12 mouse cellular contexts compared by ENCODE assay signal in genomic region chr11:59717801-59718291, GRCm38 (mm10). TPM values are rescaled to one million over a fixed set of nuclear protein-coding genes. Genes with fewer than 3 reads are reported as not detected.
DNase-seq lines count a peak whose midpoint lies in the region; ATAC-seq and TF ChIP-seq lines count a peak whose summit lies in the region.
"Had no signal": no experiment of that assay in that cellular context is flagged by ENCODE, and none has a peak within 500 bp of the region (broad histone marks: within the 10 kb centered on the region; RNA-seq: fewer than 3 reads in every experiment).

No protein-coding gene starts in this region.

- no peak overlapping the region for H3K9ac ChIP-seq in liver, embryonic 12.5 days
- no peak overlapping the region for H3K9ac ChIP-seq in liver, postnatal 0 days (replicated peaks)
- no peak overlapping the region for H3K9ac ChIP-seq in forebrain, embryonic 13.5 days
- H3K9ac ChIP-seq: limb, embryonic 15.5 days had no signal

- H3K27me3 ChIP-seq in liver, embryonic 12.5 days (replicated peaks) = no peaks in the 10 kb centered on the region
- H3K27me3 ChIP-seq in liver, postnatal 0 days (ENCODE audit: insufficient read depth, low read length) = no peaks in the 10 kb centered on the region
- H3K27me3 ChIP-seq in forebrain, embryonic 13.5 days = no peaks in the 10 kb centered on the region
- H3K27me3 ChIP-seq: limb, embryonic 15.5 days had no signal

- WGBS in liver, embryonic 12.5 days (ENCODE audit: insufficient replicate concordance) = 43% methylated on average over 4 of the region's 4 CpGs
- WGBS in liver, postnatal 0 days (ENCODE audit: insufficient replicate concordance) = 66% methylated on average over 4 of the region's 4 CpGs
- 76% methylated on average over 4 of the region's 4 CpGs for WGBS in olfactory bulb, adult 2 months
- 88% methylated on average over 4 of the region's 4 CpGs for WGBS in forebrain, embryonic 13.5 days

- H3K4me3 ChIP-seq in liver, embryonic 12.5 days = no peak overlapping the region
- no peak overlapping the region for H3K4me3 ChIP-seq in liver, postnatal 0 days (ENCODE audit: low read depth, low read length)
- H3K4me3 ChIP-seq in olfactory bulb, adult 2 months (ENCODE audit: insufficient read depth, low read depth, low read length) = no peak overlapping the region
- H3K4me3 ChIP-seq in forebrain, embryonic 13.5 days = no peak overlapping the region
- H3K4me3 ChIP-seq: heart, adult 2 months; limb, embryonic 15.5 days had no signal

- no peak overlapping the region for H3K27ac ChIP-seq in liver, embryonic 12.5 days
- no peak overlapping the region for H3K27ac ChIP-seq in liver, postnatal 0 days (ENCODE audit: low read depth)
- 0 out of 2 replicates have a peak overlapping the region, but pooled peaks have one; percentile 12 for H3K27ac ChIP-seq in olfactory bulb, adult 2 months (ENCODE audit: insufficient read depth, low read depth, low read length)
- H3K27ac ChIP-seq in forebrain, embryonic 13.5 days = no peak overlapping the region
- H3K27ac ChIP-seq: heart, adult 2 months; limb, embryonic 15.5 days had no signal

- no peak for TF ChIP-seq POLR2A in olfactory bulb, adult 2 months (IDR thresholded peaks at IDR 0.05; ENCODE audit: insufficient read depth, low read depth, low read length)

- peaks cover 61% of the 10 kb centered on the region for H3K4me1 ChIP-seq in liver, embryonic 12.5 days
- H3K4me1 ChIP-seq in liver, postnatal 0 days (ENCODE audit: insufficient read depth) = peaks cover 4% of the 10 kb centered on the region; the same call in 1 of the 2 replicates
- peaks cover 20% of the 10 kb centered on the region for H3K4me1 ChIP-seq in olfactory bulb, adult 2 months (ENCODE audit: control insufficient read depth, insufficient read depth, low read length)
- H3K4me1 ChIP-seq in forebrain, embryonic 13.5 days = peaks cover 12% of the 10 kb centered on the region

- H3K4me2 ChIP-seq in liver, embryonic 12.5 days = no peak overlapping the region
- H3K4me2 ChIP-seq in liver, postnatal 0 days (ENCODE audit: low read depth, low read length) = no peak overlapping the region
- H3K4me2 ChIP-seq in forebrain, embryonic 13.5 days = no peak overlapping the region
- H3K4me2 ChIP-seq: limb, embryonic 15.5 days had no signal

- DNase-seq in adrenal gland, adult (ENCODE audit: inconsistent age in 2 of 2, low spot score in 1 of 2) = peak; percentile 75 to 93
- DNase-seq in adrenal gland, postnatal 4 days (ENCODE audit: low spot score in 2 of 2) = no peak
- no peak for DNase-seq in liver, postnatal 0 days
- peak; percentile 67 for DNase-seq in layer of hippocampus, adult 9-10 months (ENCODE audit: low spot score)
- no peak for DNase-seq in embryo, embryonic 10.5 days (ENCODE audit: low spot score)
- DNase-seq: heart, adult 2 months; heart, postnatal 36 days; thymus, postnatal 14 days had no signal

- TF ChIP-seq EP300 in liver, postnatal 0 days (IDR thresholded peaks at IDR 0.05; ENCODE audit: low read depth) = no peak

- H3K36me3 ChIP-seq in liver, embryonic 12.5 days = peaks cover 4% of the 10 kb centered on the region; the same call in 1 of the 2 replicates
- H3K36me3 ChIP-seq in liver, postnatal 0 days (replicated peaks; ENCODE audit: insufficient read depth, low read length) = 0 out of 2 replicates have a peak, but pooled peaks cover 2% of the 10 kb centered on the region
- no peaks in the 10 kb centered on the region for H3K36me3 ChIP-seq in forebrain, embryonic 13.5 days (ENCODE audit: poor library complexity, severe bottlenecking)
- H3K36me3 ChIP-seq: limb, embryonic 15.5 days had no signal

- peak; percentile 46 for ATAC-seq in liver, embryonic 12.5 days
- ATAC-seq in liver, postnatal 0 days = no peak
- ATAC-seq in forebrain, embryonic 13.5 days = no peak

- TF ChIP-seq CTCF in liver, postnatal 0 days (IDR thresholded peaks at IDR 0.05; ENCODE audit: low read depth) = no peak
- TF ChIP-seq CTCF in olfactory bulb, adult 2 months (IDR thresholded peaks at IDR 0.05; ENCODE audit: insufficient read depth, low read depth, low read length) = no peak

- no peaks in the 10 kb centered on the region for H3K9me3 ChIP-seq in liver, embryonic 12.5 days (replicated peaks)
- no peaks in the 10 kb centered on the region for H3K9me3 ChIP-seq in liver, postnatal 0 days (ENCODE audit: low read length)
- H3K9me3 ChIP-seq in forebrain, embryonic 13.5 days (replicated peaks) = no peaks in the 10 kb centered on the region
- H3K9me3 ChIP-seq: limb, embryonic 15.5 days had no signal

RNA-seq across cellular contexts. Expression of gene Mprip, which starts 56.7 kb away (rescaled TPM):
- total RNA-seq in adrenal gland, postnatal 4 days (2021) = 100 to 1,000 TPM; 235 to 240 TPM
- polyA plus RNA-seq in liver, embryonic 12.5 days (2016; fragmentation: Nextera tagmentation; extraction: Ambion mirVana) = 36.4 and 38.5 TPM in 2 replicates
- polyA plus RNA-seq in liver, postnatal 0 days (2015; fragmentation: Nextera tagmentation; extraction: Ambion mirVana) = 14.2 and 14.3 TPM in 2 replicates
- polyA plus RNA-seq in olfactory bulb, adult 2 months (2012; ENCODE audit: insufficient read depth, insufficient read length, low replicate concordance, missing spikeins) = 111 TPM in 1 of 2 replicates, not detected in the other
- polyA plus RNA-seq in forebrain, embryonic 13.5 days (2015; fragmentation: Nextera tagmentation; extraction: Ambion mirVana) = 37.1 and 40.5 TPM in 2 replicates

Comparison
In these comparisons a context has a peak if more than half of its experiments do, and no peak if none do; other contexts are left out.
1. DNase-seq: peak in adrenal gland, adult (2 of 2) and layer of hippocampus, adult 9-10 months (single experiment); none in adrenal gland, postnatal 4 days (0 of 2), liver, postnatal 0 days (single experiment) and embryo, embryonic 10.5 days (single experiment).